Mouse (Mus musculus): ENCODE measurements around the gene Exoc6b.
A peak's percentile ranks its signal among the peaks of the same experiment; 100 is the strongest.

Gene Exoc6b

GRCm38 (mm10) chr6:84583371-84583770 is 485.9 kb downstream of the Exoc6b start:
- peak; percentile 98 for DNase-seq

GRCm38 (mm10) chr6:84582826-84583225 is 486.5 kb downstream of the Exoc6b start:
- peak; percentile 89 for DNase-seq

- peak; percentile 89 for DNase-seq
These were observed 487.4 kb downstream of the Exoc6b start for GRCm38 (mm10) chr6:84581833-84582445.

- peak; percentile 74 for DNase-seq
These were observed 488.1 kb downstream of the Exoc6b start for GRCm38 (mm10) chr6:84580979-84581832.

- DNase-seq, result no peak
These were observed 489.8 kb downstream of the Exoc6b start for GRCm38 (mm10) chr6:84579508-84579907.

- DNase-seq, result no peak
These were observed 490.4 kb downstream of the Exoc6b start for GRCm38 (mm10) chr6:84578928-84579327.

- DNase-seq, result no peak
These were observed 491.4 kb downstream of the Exoc6b start for GRCm38 (mm10) chr6:84577898-84578297.

GRCm38 (mm10) chr6:84573905-84574660 is 495.2 kb downstream of the Exoc6b start:
- DNase-seq, result no peak

- no peak for DNase-seq
These were observed 499.3 kb downstream of the Exoc6b start for GRCm38 (mm10) chr6:84570039-84570438.

GRCm38 (mm10) chr6:84569590-84569989 is 499.7 kb downstream of the Exoc6b start:
- no peak for DNase-seq

- DNase-seq, result no peak
These were observed 500.4 kb downstream of the Exoc6b start for GRCm38 (mm10) chr6:84568880-84569279.

Data from heart, adult 11 months (tissue).